Mouse (Mus musculus) thymus, adult 18-20 months (tissue): ENCODE data around the gene Rhobtb3.
"Not testable (repeated sequence)": the region's sequence is repeated elsewhere in the genome, so short reads cannot be mapped to it uniquely, and the experiment has no call there.

ENCODE experiments used
- DNase-seq, 2 experiments: peaks; one replicate each; pipeline ENCODE4 v3.0.0; 2022; ENCODE audit warnings: mixed read lengths in 2 of 2

Gene Rhobtb3

DNA sequence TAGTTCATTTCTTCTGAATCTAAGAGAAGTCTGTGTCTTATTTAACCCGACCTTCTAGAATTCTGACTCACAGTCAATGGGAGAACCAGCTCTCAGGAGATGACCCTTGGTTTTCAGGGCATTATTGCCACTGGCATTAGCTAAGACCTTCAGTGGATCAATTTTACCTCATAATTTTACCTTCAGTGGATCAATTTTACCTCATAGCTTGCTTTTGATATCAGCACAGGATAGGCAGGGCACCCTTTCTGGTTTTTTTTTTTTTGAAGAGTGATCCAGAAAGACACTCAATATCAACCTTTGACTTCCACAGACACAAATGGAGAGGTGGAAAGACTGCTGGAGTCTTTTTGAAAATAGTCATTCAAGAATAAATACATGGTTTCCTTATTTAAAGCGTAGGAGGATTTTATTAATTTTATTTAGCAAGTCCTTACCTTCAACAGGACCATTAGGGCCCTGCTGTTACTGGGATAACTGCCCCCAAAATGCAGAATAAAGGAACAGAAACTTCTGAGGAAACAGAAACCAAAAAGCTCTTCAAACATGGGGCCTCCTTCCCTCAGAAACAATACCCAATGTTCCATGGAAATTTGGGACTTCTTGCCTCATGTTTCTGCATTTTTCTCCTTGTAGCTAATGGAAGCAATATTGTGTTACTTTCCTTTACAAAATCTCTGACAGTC lies 98.7 kb downstream of the Rhobtb3 start:
- DNase-seq: no peak

DNA sequence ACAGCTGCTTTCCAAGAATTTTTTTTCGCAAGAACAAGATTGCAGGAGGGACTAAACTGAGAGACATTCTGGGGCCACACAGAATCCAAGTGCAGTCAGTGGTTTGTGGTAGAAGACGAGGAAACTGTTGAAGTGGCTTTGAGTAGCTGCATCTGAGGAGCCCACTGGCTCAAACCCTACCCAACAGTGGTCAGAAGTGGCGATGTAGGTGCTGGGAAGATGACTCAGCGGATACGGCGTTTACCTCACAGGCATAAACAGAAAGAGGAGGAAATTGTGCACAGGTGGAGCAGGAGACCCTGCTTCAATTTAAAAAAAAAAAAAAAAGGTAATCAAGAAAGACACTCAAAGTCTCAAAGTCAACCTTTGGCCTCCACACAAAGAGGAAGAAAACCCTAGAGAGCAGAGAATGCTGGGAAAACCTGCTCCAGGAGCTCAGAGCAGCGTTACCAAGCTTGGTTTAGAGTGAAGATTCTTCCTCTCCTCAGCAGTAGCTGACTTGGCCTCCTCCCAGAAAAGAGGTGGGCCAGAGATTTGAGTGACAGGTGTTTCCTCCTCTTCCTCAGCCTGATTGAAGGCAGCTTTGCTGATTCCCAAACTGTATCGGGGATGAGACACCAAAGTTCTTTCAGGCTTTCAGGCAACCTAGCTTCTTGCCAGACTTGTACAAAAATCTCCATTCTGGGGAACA lies 99.6 kb downstream of the Rhobtb3 start:
- DNase-seq: no peak

DNA sequence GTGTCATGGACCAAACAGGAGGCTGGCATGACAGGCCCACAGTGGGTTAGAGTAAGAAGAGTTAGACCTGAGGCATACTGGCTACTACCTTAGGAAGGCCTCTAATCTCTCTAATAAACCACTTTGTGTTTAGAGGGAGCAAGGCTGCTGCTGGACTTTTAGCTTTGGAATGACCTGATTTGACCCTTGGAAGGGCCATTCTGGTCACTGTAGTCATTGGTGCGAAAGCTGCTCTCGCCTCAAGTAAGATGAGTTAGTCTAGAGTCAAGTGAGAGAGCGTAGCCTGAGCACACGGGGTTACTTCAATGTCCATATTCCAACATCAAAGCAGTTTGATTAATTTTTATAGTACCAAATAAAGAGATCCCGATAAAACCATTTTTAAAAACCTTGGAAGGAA lies 100.4 kb downstream of the Rhobtb3 start:
- no peak for DNase-seq

DNA sequence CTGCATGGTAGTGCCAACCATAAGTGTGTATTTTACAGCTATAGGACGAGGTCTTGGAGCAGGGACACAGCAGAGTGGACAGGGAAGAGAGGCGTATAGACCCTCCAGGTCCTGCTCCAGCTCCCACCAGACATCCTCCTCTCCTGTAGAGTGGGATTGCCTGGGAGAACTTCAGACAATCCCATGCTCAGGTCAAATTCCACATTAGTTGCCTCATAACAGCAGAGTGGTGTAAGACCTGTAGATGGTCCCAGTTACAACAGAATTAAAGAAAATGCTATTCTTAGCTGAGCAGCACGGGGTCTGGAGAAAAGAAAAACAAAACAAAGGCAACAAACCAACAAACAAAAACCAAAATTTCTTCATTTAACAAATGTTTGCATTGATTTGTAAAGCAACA lies 101.8 kb downstream of the Rhobtb3 start:
- DNase-seq: no peak

DNA sequence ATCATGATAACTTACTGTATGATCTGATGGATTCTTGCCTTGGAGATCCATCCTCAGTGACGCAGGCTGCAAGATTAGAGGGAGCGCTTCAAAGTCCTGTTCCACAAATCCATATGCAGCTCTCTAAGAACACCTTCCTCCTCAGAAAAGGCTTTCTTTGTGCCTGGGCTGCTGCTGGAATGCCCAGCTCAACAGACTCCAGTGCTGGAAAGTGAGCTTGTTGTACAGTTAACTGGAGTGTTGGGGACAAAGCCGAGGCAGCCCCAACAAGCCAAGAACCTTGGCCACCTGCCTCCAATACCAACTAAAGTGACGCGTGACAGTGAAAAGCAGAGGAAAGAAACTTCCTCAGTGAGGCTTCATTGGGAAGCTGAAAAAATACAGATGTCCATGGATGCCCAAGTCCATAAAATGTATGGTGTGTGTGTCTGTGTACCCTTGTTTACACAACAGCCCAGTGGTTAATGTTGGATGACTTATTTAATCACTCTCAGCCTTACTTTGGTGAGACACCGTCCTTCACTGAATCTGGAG lies 102.9 kb downstream of the Rhobtb3 start:
- DNase-seq: no peak

DNA sequence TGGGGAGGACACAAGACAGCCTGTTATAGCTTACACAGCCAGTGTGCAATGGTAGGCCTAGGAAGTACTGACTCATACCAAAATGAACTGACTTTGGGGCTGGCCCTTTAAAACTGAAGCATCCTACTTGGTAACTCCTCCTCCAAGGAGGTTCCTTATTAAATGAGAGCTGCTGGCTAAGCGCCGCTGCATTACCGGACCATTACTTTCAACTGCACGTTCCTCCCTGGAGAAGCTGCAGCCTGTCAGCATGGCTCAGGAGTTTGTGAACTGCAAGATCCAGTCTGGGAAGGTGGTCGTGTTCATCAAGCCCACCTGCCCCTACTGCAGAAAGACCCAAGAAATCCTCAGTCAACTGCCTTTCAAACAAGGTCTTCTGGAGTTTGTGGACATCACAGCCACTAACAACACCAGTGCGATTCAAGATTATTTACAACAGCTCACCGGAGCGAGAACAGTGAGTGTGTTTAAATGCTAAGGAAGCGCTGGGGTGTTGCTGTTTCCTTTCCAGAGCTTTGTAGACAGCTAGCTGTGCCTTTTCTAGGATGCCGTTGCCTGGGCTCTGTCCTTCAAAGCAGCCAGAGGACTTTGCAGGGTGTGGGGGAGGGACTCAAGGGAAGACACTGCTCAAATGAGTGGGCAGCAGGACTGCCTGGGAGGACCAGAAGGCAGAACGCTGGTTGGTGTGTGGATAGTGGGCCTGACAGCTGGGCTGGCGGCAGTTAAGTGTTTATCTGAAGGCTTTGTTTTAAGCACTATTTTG lies 103.8 kb downstream of the Rhobtb3 start, which contains the start of gene Glrx:
Gene Glrx, plus strand, starts transcription at position 150 of the 763 bp plus-strand sequence.
- peak in 1 of 2 experiments; percentile 31 for DNase-seq

DNA sequence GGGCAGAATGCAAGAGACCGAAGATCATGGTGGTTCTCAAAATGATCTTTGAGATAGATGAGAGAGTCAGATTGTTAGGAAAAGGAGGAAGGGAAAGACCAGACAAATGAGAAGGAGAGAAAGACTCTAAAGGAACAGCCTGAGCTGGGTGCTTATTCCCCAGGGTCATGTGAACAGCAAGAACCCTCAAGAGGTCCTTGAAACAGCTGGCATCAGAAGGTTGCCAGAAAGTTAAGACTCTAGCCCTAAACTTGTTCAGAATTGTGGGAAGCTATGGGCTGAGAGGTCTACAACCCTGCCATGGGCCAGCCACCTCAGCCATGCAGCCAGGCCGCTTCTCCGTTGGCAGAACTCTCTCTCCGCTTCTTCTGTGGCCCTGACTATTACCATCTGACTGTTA lies 105.2 kb downstream of the Rhobtb3 start:
- no peak for DNase-seq

DNA sequence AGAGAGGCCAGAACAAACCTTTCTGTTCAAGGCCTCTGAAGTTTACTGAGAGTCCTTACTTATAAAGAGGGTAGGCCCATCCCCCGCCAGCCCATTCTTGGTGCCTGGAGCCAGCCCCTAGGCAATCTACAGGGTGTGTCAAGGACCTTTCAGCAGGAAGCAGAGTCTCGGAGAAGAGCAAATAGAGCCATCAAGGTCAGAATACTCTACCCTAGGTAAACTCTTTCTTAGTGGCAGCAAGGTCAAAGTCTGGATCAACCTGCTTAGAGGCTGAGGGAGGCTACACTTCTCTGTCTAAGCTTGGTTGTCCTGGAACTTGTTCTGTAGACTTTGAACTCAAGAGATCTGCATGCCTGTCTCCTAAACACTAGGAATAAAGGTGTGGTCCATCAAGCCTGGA lies 108.3 kb downstream of the Rhobtb3 start:
- DNase-seq: no peak

DNA sequence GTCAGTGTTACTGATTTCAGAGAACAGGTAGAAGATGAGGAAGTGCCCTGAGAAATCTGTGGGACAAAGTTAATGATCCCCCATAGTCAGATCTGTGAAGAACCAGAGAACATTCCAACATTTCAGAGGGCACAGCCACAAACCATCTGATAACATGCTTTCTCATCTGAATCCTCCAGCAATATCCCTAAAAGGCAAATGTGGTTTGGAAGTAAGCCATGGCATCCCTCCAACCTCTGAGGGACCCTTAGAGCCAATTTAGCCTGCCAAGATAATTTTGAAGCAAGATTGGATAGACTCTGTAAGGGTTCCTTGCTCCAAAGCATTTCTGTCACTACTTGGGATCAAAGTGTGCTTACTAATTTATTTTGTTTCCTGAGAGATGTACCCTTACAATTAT lies 110.2 kb downstream of the Rhobtb3 start:
- no peak for DNase-seq

DNA sequence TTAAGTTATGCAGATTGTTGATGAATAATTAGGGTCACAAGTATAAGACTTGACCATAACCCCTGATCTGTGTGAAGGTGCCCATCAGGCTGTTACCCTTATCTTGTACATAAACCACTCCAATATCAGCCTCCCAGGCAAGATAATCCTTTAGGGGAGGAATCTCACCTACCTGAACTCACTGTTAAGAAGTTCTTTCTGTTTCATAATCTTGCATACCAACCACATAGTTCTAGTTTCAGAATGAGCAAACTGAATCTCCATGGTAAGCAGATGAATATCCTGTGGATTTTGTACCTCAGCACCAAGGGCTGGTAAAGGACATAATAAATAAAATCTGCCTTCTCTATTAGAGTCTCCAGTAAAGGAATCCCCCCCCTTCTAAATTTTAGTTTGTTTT lies 111.0 kb downstream of the Rhobtb3 start:
- DNase-seq: no peak

DNA sequence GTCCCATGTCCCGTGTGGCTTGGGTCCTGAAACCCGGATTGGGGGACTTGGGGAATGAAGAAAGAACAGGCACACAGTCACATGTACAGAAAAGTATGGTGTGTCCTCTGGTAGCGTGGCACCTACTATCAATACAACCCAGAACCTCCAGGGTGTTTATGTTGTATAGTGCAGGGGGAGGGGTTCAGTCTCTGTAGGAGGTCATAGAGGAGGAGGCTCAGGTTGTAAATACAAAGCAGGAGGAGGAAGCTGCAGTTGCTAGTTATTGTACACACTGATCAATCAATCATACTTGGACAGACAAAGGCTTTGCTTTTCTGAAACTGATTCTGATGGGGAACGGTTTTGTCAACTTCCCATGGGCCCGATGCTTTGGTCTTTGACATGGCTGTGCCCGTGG lies 112.0 kb downstream of the Rhobtb3 start:
- no peak for DNase-seq

DNA sequence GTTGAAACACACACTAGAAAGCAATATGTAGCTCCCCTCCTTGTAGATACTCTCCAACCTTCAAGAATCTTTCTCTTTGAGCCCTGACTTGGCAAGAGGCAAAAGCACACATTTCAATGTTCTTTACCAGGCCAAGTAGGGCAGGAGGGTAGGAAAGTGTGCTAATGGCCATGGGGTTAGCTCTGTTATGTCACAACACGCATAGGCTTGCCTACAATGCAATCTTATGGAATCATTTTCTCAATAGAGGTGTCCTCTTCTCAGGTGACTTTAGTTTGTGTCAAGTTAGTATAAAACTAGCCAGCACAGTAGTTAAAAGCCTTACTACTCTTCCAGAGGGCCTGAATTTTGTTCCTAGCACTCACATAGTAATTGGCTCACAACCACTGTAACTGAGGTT lies 113.0 kb downstream of the Rhobtb3 start:
- DNase-seq: no peak

DNA sequence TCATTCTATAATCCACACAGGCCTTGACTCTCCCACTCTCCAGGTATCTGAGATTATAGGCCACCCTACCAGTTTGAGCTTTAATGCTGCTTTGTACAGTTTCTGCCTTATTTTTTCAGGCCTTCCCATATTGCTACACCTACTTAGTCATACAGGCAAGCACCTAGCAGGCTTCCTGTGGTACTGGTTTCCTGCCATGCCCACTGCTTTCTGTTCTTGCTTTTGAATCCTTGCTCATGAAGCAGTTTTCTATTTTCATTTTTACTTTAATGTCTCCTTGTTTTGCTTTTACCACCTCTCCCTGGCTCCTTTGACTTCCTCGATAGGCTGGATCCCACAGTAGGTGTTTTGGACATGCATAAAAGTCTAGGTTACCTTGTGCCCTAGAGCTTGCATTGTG lies 118.3 kb downstream of the Rhobtb3 start:
- DNase-seq: no peak

DNA sequence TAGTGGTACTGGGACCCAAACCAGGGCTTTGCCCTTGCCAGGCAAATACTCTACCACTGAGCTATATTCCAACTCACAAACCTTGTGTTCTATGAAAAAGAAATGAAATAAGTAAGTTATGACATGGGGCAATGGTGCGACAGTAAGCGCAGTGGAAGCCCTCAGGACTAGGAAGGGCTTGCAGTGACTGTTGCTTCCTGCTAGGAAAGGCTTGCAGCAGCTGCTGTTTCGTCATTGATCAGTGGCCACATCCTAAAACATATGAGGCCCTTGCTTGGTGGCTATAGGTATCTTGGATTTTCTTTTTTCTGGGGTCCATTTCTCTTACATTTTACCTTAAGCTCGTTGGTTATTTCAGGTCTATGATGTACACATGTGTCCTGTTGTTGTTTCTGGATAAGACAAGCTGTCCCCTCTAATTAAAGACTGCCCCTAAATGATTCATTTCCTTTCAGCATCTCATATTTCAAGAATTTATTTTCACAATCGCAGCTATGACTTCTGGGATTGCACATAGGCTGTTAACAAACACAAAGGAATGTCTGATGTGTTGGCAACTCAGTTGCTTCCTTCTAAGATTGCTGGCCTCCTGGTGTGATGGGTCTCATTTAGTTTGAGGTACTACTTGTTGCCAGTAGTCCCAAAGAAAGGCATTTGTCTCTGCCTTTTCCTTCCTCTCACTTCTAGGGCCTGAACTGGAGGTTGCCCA lies 119.0 kb downstream of the Rhobtb3 start:
- DNase-seq: no peak

DNA sequence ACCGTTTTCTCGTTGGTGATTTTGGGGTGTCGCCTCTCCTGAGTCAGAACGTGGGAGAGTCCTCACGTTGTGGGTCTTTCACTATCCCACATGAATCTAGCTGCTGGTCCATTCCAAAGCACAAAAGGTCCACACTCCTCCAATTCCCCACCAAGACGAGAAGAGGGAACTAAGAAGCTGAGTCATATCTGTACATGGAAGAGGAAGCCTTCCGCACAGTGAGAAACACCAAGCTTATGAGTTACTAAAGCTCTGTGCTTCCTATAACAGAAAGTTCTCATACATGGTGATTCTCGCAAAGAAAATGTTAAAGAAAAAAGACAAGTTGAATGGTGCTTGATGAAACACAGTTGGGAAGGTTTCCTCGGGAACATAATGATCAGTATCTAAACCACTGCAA lies 120.5 kb downstream of the Rhobtb3 start:
- DNase-seq: no peak

DNA sequence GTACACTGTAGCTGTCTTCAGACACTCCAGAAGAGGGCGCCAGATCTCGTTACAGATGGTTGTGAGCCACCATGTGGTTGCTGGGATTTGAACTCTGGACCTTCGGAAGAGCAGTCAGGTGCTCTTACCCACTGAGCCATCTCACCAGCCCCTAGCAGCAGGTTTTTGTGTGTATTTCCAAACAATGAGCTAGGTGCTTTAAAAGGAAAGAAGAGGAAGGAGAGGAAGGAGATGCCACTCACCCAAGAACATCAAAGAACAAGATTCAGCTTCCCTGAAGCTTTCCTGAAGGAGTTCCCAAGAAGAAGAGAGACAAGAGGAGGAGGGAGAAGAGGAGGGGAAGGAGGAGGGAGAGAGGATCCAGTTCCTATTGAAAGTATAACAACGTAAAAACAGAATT lies 121.4 kb downstream of the Rhobtb3 start:
- not testable (repeated sequence) for DNase-seq

DNA sequence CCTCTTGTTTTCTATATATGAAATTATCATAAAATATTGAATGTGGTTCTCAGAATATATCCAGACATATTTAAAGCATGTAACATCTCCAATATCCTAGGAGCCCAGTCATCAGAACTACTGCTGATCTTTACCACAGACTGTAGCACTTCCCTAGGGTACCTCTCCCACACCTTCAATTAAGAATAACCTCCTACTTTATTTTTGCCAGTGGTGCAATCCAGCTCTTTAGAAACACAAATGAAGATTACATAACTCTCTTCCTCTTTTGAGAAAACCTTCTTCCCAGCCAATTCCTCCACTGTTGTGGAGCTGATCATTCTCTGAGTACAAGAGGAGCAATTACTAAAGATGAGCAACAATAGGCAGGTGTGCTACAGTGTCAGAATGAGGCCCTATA lies 123.8 kb downstream of the Rhobtb3 start:
- DNase-seq: no peak
